Mouse (Mus musculus): ENCODE results near the gene Rpl7l1.
"Not testable (repeated sequence)": the region's sequence is repeated elsewhere in the genome, so short reads cannot be mapped to it uniquely, and the experiment has no call there.

The Rpl7l1 gene

GRCm38 (mm10) chr17:46776087-46776486 lies 6.4 kb downstream of the Rpl7l1 start:
- no peak for DNase-seq (ENCODE audit: extremely low read depth, insufficient read length, low spot score)

GRCm38 (mm10) chr17:46775070-46775469 lies 7.4 kb downstream of the Rpl7l1 start:
- DNase-seq (ENCODE audit: extremely low read depth, insufficient read length, low spot score): no peak

- no peak for DNase-seq (ENCODE audit: extremely low read depth, insufficient read length, low spot score)
These were observed 8.4 kb downstream of the Rpl7l1 start for GRCm38 (mm10) chr17:46774131-46774472.

GRCm38 (mm10) chr17:46773278-46774130 lies 9.0 kb downstream of the Rpl7l1 start:
- DNase-seq (ENCODE audit: extremely low read depth, insufficient read length, low spot score): peak; percentile 58

GRCm38 (mm10) chr17:46772404-46773277 lies 9.8 kb downstream of the Rpl7l1 start, which contains the start of gene 2310039H08Rik:
Gene 2310039H08Rik (plus strand): TSS chr17:46772635.
- peak; percentile 94 for DNase-seq (ENCODE audit: extremely low read depth, insufficient read length, low spot score)

- no peak for DNase-seq (ENCODE audit: extremely low read depth, insufficient read length, low spot score)
These were observed 10.5 kb downstream of the Rpl7l1 start for GRCm38 (mm10) chr17:46772038-46772403.

GRCm38 (mm10) chr17:46771616-46772015 lies 10.9 kb downstream of the Rpl7l1 start:
- DNase-seq (ENCODE audit: extremely low read depth, insufficient read length, low spot score): no peak

- no peak for DNase-seq (ENCODE audit: extremely low read depth, insufficient read length, low spot score)
These were observed 11.4 kb downstream of the Rpl7l1 start for GRCm38 (mm10) chr17:46771025-46771424.

GRCm38 (mm10) chr17:46770546-46770945 lies 11.9 kb downstream of the Rpl7l1 start:
- DNase-seq (ENCODE audit: extremely low read depth, insufficient read length, low spot score): no peak

- DNase-seq (ENCODE audit: extremely low read depth, insufficient read length, low spot score): no peak
These were observed 14.6 kb downstream of the Rpl7l1 start for GRCm38 (mm10) chr17:46767868-46768267.

- DNase-seq (ENCODE audit: extremely low read depth, insufficient read length, low spot score): not testable (repeated sequence)
These were observed 17.6 kb downstream of the Rpl7l1 start for GRCm38 (mm10) chr17:46764916-46765315.

- DNase-seq (ENCODE audit: extremely low read depth, insufficient read length, low spot score): no peak
These were observed 18.9 kb downstream of the Rpl7l1 start, which contains the start of gene Ptcra for GRCm38 (mm10) chr17:46763544-46763943. Gene Ptcra (minus strand): TSS chr17:46763712.

- no peak for DNase-seq (ENCODE audit: extremely low read depth, insufficient read length, low spot score)
These were observed 23.7 kb downstream of the Rpl7l1 start for GRCm38 (mm10) chr17:46758753-46759152.

GRCm38 (mm10) chr17:46751794-46752556 lies 30.5 kb downstream of the Rpl7l1 start, which contains the start of gene Cnpy3:
Gene Cnpy3 (minus strand): TSS chr17:46752214.
- DNase-seq (ENCODE audit: extremely low read depth, insufficient read length, low spot score): peak; percentile 99

- DNase-seq (ENCODE audit: extremely low read depth, insufficient read length, low spot score): no peak
These were observed 31.2 kb downstream of the Rpl7l1 start for GRCm38 (mm10) chr17:46751056-46751793.

- no peak for DNase-seq (ENCODE audit: extremely low read depth, insufficient read length, low spot score)
These were observed 31.9 kb downstream of the Rpl7l1 start for GRCm38 (mm10) chr17:46750580-46750979.

GRCm38 (mm10) chr17:46749282-46749681 lies 33.2 kb downstream of the Rpl7l1 start:
- DNase-seq (ENCODE audit: extremely low read depth, insufficient read length, low spot score): no peak

- DNase-seq (ENCODE audit: extremely low read depth, insufficient read length, low spot score): no peak
These were observed 34.7 kb downstream of the Rpl7l1 start for GRCm38 (mm10) chr17:46747806-46748205.

GRCm38 (mm10) chr17:46747234-46747633 lies 35.2 kb downstream of the Rpl7l1 start:
- DNase-seq (ENCODE audit: extremely low read depth, insufficient read length, low spot score): no peak

- DNase-seq (ENCODE audit: extremely low read depth, insufficient read length, low spot score): no peak
These were observed 37.0 kb downstream of the Rpl7l1 start for GRCm38 (mm10) chr17:46745506-46745905.
